In genomic region chr5:142774771-142775170, GRCm38 (mm10) we compare ENCODE assay signal across 25 mouse cellular contexts. TPM values are rescaled to one million over a fixed set of nuclear protein-coding genes. Genes with fewer than 3 reads are reported as not detected.
DNase-seq lines count a peak whose midpoint lies in the region; ATAC-seq and TF ChIP-seq lines count a peak whose summit lies in the region.
"Had no signal": no experiment of that assay in that cellular context is flagged by ENCODE, and none has a peak within 500 bp of the region (broad histone marks: within the 10 kb centered on the region; RNA-seq: fewer than 3 reads in every experiment).

No protein-coding gene starts in this region.

- no peak overlapping the region for H3K9ac ChIP-seq in forebrain, embryonic 12.5 days
- no peak overlapping the region for H3K9ac ChIP-seq in forebrain, embryonic 11.5 days (ENCODE audit: low read length)
- H3K9ac ChIP-seq in midbrain, postnatal 0 days (replicated peaks; ENCODE audit: low read length, poor library complexity, severe bottlenecking), result no peak overlapping the region
- H3K9ac ChIP-seq: embryonic facial prominence, embryonic 12.5 days had no signal

- H3K27ac ChIP-seq in forebrain, embryonic 12.5 days, result 0 out of 2 replicates have a peak overlapping the region, but pooled peaks have one; percentile 36
- H3K27ac ChIP-seq in forebrain, embryonic 11.5 days (ENCODE audit: low read depth, low read length), result no peak overlapping the region
- 0 out of 2 replicates have a peak overlapping the region, but pooled peaks have one; percentile 46 for H3K27ac ChIP-seq in midbrain, embryonic 10.5 days (replicated peaks)
- no peak overlapping the region for H3K27ac ChIP-seq in midbrain, postnatal 0 days (ENCODE audit: low read depth, low read length)
- peak overlapping the region; percentile 5; the same call in 1 of the 2 replicates for H3K27ac ChIP-seq in embryonic fibroblast, embryonic 13.5 days (ENCODE audit: insufficient read depth, low read length)
- H3K27ac ChIP-seq: embryonic facial prominence, embryonic 12.5 days; forebrain, embryonic 10.5 days had no signal

- no peaks in the 10 kb centered on the region for H3K27me3 ChIP-seq in forebrain, embryonic 12.5 days
- H3K27me3 ChIP-seq in forebrain, embryonic 11.5 days (ENCODE audit: control insufficient read depth, insufficient read depth, low read length), result no peaks in the 10 kb centered on the region
- no peaks in the 10 kb centered on the region for H3K27me3 ChIP-seq in midbrain, embryonic 10.5 days (ENCODE audit: low read depth, poor library complexity, severe bottlenecking)
- no peaks in the 10 kb centered on the region for H3K27me3 ChIP-seq in midbrain, postnatal 0 days (ENCODE audit: insufficient read depth, low read length)
- H3K27me3 ChIP-seq: CH12.LX; embryonic facial prominence, embryonic 12.5 days had no signal

- no peak for DNase-seq in forebrain, embryonic 11.5 days (ENCODE audit: low spot score)
- no peak for DNase-seq in midbrain, embryonic 10.5 days (ENCODE audit: low spot score)
- no peak for DNase-seq in midbrain, postnatal 0 days (ENCODE audit: low spot score)
- DNase-seq in NIH3T3 (ENCODE audit: low read depth), result peak; percentile 80
- DNase-seq in urinary bladder, postnatal 36 days (ENCODE audit: low spot score in 2 of 2), result no peak
- DNase-seq in kidney, postnatal 4 days, result no peak
- DNase-seq: adrenal gland, adult 8-10 months; adrenal gland, postnatal 14 days; adrenal gland, postnatal 36 days; B cell, adult 2 months; cerebellum, adult 11-12 months; cerebellum, adult 2 months; cerebellum, adult 9-10 months; cerebellum, postnatal 10 days; cerebellum, postnatal 25 days had no signal

- H3K4me1 ChIP-seq in forebrain, embryonic 12.5 days, result peaks cover 28% of the 10 kb centered on the region
- H3K4me1 ChIP-seq in forebrain, embryonic 11.5 days (replicated peaks; ENCODE audit: control insufficient read depth, insufficient read depth, low read length), result peaks cover 2% of the 10 kb centered on the region; the same call in 1 of the 2 replicates
- H3K4me1 ChIP-seq in midbrain, embryonic 10.5 days, result peaks cover 27% of the 10 kb centered on the region
- no peaks in the 10 kb centered on the region; the same call in 1 of the 2 replicates for H3K4me1 ChIP-seq in midbrain, postnatal 0 days (ENCODE audit: insufficient read depth, low read length)
- H3K4me1 ChIP-seq in embryonic fibroblast, embryonic 13.5 days (ENCODE audit: control insufficient read depth, insufficient read depth, low read length), result peaks cover 4% of the 10 kb centered on the region; the same call in 1 of the 2 replicates
- H3K4me1 ChIP-seq: embryonic facial prominence, embryonic 12.5 days had no signal

- no peak for TF ChIP-seq POLR2A in embryonic fibroblast, embryonic 13.5 days (IDR thresholded peaks at IDR 0.05; ENCODE audit: low read depth, low read length)

- no peak for TF ChIP-seq CTCF in midbrain, postnatal 0 days (IDR thresholded peaks at IDR 0.05)
- no peak for TF ChIP-seq CTCF in embryonic fibroblast, embryonic 13.5 days (IDR thresholded peaks at IDR 0.05; ENCODE audit: borderline replicate concordance, insufficient read depth, low read length)

- H3K9me3 ChIP-seq in forebrain, embryonic 12.5 days, result no peaks in the 10 kb centered on the region
- H3K9me3 ChIP-seq in forebrain, embryonic 11.5 days (ENCODE audit: control insufficient read depth, low read length), result no peaks in the 10 kb centered on the region
- no peaks in the 10 kb centered on the region for H3K9me3 ChIP-seq in midbrain, embryonic 10.5 days (replicated peaks)
- H3K9me3 ChIP-seq in midbrain, postnatal 0 days (ENCODE audit: low read length), result no peaks in the 10 kb centered on the region
- H3K9me3 ChIP-seq: embryonic facial prominence, embryonic 12.5 days; forebrain, embryonic 10.5 days; G1E had no signal

- H3K4me3 ChIP-seq in forebrain, embryonic 12.5 days (replicated peaks), result no peak overlapping the region
- no peak overlapping the region for H3K4me3 ChIP-seq in forebrain, embryonic 11.5 days (ENCODE audit: low read depth, low read length)
- no peak overlapping the region for H3K4me3 ChIP-seq in midbrain, embryonic 10.5 days
- no peak overlapping the region for H3K4me3 ChIP-seq in midbrain, postnatal 0 days (ENCODE audit: low read depth, low read length)
- no peak overlapping the region for H3K4me3 ChIP-seq in embryonic fibroblast, embryonic 13.5 days (ENCODE audit: insufficient read depth, low read length)
- H3K4me3 ChIP-seq: embryonic facial prominence, embryonic 12.5 days; erythroblast, embryonic 14.5 days; forebrain, embryonic 10.5 days had no signal

- WGBS in forebrain, embryonic 12.5 days, result 95% methylated on average over 5 of the region's 5 CpGs
- 95% methylated on average over 5 of the region's 5 CpGs for WGBS in forebrain, embryonic 11.5 days
- 94% methylated on average over 5 of the region's 5 CpGs for WGBS in midbrain, embryonic 10.5 days
- WGBS in midbrain, postnatal 0 days, result 85% methylated on average over 5 of the region's 5 CpGs

- H3K4me2 ChIP-seq in forebrain, embryonic 12.5 days, result no peak overlapping the region
- H3K4me2 ChIP-seq in forebrain, embryonic 11.5 days (ENCODE audit: low read depth, low read length, severe bottlenecking), result no peak overlapping the region
- no peak overlapping the region for H3K4me2 ChIP-seq in midbrain, postnatal 0 days (ENCODE audit: low read depth, low read length, poor library complexity, severe bottlenecking)
- H3K4me2 ChIP-seq: embryonic facial prominence, embryonic 12.5 days had no signal

- no peak for ATAC-seq in forebrain, embryonic 12.5 days (ENCODE audit: low FRiP score)
- ATAC-seq in forebrain, embryonic 11.5 days (replicated peaks; ENCODE audit: low FRiP score), result no peak
- ATAC-seq in midbrain, postnatal 0 days (ENCODE audit: low FRiP score), result no peak
- ATAC-seq: CD4-positive, CD25-positive, alpha-beta regulatory T cell, adult 4 months; forebrain, embryonic 14.5 days; forebrain, embryonic 16.5 days had no signal

- peaks cover 93% of the 10 kb centered on the region for H3K36me3 ChIP-seq in forebrain, embryonic 12.5 days (replicated peaks)
- peaks cover 32% of the 10 kb centered on the region for H3K36me3 ChIP-seq in forebrain, embryonic 11.5 days (ENCODE audit: control insufficient read depth, insufficient read depth, low read length)
- peaks cover 98% of the 10 kb centered on the region for H3K36me3 ChIP-seq in midbrain, embryonic 10.5 days
- H3K36me3 ChIP-seq in midbrain, postnatal 0 days (ENCODE audit: insufficient read depth, low read length), result peaks cover 57% of the 10 kb centered on the region

RNA-seq across cellular contexts. Expression of gene Tnrc18, which starts 42.7 kb away (rescaled TPM):
- polyA plus RNA-seq in forebrain, embryonic 12.5 days (2016; fragmentation: Nextera tagmentation; extraction: Ambion mirVana), result 56.8 and 64.6 TPM in 2 replicates
- polyA plus RNA-seq in forebrain, embryonic 11.5 days (2014; fragmentation: Nextera tagmentation; extraction: Ambion mirVana), result 55.2 and 55.7 TPM in 2 replicates
- polyA plus RNA-seq in midbrain, embryonic 10.5 days (2016; fragmentation: Nextera tagmentation; extraction: Ambion mirVana), result 18.7 and 23.2 TPM in 2 replicates
- total RNA-seq in midbrain, postnatal 0 days (2014; rRNA removed), result 114 and 142 TPM in 2 replicates
- 17.4 and 19.4 TPM in 2 replicates for polyA plus RNA-seq in midbrain, postnatal 0 days (2015; fragmentation: Nextera tagmentation; extraction: Ambion mirVana)
- polyA plus RNA-seq in embryonic fibroblast, embryonic 13.5 days (2011; ENCODE audit: insufficient read length, low read depth, missing spikeins), result 98.0 and 124 TPM in 2 replicates

Comparison
In these comparisons a context has a peak if more than half of its experiments do, and no peak if none do; other contexts are left out.
1. H3K27ac ChIP-seq: peak in forebrain, embryonic 12.5 days (single experiment), midbrain, embryonic 10.5 days (single experiment) and embryonic fibroblast, embryonic 13.5 days (single experiment); none in forebrain, embryonic 11.5 days (single experiment) and midbrain, postnatal 0 days (single experiment).